Mouse (Mus musculus): Measurements from ENCODE around the gene Cryl1.
A peak's percentile ranks its signal among the peaks of the same experiment; 100 is the strongest.

The Cryl1 gene

DNA sequence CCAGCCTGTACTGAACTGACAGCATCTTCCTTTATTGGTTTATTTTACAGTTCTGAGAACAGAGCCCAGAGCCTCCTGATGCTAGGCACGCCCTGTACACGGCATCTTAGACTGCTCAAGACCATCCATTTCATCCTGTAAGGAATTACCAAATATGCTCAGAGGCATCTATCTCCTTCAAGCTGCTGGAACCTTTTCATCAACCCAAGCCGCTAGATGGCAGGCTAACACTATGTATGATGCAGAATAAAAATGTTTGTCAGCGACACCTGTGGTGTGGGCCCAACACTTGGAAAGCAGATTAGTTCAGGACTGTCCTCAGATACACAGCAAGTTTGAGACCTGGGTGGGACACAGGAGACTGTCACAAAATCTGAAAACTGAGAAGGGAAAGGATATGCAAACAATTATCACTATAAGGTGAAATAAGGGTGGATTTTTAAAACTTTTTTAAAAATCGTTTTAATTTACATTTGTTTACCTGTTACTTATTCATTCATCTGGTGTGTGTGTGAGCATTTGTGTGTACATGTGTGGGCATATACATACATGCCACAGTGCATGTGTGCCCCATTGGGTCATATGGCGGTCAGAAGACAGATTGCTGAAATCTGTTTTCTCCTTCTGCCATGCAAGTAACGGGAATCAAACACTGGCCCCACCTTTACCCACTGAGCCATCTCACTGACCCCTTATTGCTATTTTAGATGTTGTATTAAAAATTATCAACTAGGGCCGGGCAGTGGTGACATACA is 25.8 kb downstream of the Cryl1 start:
- DNase-seq, result peak; percentile 18 to 68

DNA sequence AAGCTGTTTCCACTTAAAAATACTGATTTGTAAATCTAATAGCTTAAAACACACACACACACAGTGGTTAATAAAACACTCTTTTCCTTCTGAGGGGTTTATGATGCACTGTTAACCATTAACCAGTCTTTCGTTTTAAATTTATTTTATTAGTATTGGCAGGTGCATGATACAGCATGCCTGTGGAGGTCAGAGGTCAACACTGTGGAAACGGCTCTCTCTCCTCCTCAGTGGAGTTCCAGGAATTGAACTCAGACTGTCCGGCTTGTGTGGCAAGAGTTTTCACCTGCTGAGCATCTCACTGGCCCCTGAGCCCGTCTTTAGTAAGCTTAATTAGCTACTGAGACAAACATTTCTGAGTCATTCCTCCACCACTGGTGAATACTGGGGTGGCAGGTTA is 31.0 kb downstream of the Cryl1 start:
- no peak for DNase-seq

DNA sequence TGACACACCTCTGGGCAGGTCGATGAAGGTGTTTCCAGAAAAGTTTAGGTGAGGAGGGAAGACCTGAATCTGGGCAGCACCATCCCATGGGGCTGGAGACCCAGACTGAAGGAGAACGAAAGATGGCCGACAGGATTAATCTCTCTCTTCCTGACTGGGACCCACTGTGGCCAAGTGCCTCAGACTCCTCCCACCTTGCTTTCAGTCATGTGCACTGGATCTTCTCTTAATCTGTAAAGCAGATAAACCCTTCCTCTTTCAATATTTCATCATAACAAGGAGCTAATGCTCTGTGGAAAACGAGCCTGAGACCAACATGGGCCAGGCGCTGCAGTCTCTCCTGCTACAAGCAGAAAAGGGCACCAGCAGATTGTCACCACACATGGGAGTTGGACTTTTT is 31.6 kb downstream of the Cryl1 start:
- DNase-seq, result no peak

DNA sequence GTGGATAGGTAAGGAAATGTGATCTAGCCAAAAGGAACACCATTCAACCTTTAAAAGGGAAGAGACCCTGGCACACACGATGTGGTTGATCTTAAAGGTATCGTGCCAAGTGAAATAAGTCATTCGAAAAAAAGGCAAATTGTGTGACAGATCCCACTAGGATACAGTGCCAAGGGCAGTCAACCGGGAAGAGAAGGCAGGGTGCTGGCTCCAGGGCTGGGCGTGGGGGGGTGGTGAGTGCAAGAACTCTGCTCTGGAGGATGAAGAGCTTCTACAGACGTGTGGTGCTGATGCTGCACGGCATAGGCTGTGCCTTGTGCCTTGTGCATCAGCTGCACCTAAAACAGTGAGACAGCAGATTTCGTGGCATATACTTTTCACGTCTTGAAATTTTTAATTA is 33.0 kb downstream of the Cryl1 start:
- DNase-seq, result no peak

DNA sequence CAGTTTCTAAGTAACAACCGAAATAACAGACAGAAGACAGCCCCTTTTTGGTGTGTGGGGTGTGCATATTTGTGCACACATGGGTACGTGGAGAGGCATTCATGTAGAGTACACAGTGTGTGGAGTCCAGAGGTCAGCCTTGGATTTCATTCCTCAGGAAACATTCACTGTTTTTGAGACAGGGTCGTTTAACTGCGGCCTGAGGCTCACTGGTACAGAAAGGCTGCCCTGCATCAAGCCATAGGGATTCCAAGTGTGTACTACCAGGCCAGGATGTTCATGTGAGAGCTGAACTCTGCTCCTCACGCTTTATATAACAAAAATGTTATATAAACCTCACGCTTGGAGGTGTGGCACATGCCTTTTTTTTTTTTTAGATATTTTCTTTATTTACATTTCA is 34.5 kb downstream of the Cryl1 start:
- no peak for DNase-seq

DNA sequence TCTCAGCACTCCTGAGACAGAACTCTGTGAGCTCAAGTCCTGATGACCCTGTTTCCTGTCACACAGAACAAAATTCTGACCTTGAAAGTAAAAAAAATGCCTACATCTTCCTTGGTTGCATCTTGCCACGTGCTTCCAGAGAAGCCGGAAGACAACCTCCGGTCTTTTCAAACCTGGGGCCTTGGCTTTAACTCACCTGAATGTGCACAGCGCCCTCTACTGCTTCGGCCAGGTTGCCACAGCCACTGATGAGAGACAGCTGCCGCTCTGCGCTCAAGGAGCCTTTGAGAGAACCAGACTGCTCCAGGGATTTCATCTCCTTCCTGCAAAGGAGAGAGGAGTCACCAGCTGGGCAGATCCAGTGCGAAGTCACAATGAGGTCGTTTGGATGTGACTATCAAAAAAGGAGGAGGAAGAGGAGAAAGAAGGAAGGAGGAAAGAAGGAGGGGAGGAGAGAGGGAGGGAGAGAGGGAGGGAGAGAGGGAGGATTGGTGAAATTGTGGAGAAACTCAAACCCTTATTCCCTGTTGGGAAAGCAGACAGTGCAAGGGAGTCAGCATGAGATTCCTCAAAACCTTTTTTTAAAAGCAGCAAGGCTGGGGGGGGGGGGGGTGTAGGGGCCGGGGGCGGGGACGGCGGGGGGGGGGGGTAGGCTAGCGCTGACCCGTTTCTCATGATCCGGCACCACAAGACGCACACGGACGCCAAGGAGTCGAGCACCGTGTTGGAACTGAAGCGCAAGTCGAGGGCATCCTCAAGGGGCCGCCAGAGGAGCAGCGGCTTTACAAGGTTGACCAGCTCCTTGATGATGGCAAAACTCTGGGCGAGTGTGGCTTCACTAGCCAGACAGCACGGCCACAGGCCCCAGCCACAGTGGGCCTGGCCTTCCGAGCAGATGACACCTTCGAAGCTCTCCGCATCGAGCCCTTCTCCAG is 35.3 kb downstream of the Cryl1 start:
- DNase-seq, result peak; percentile 9 to 43

DNA sequence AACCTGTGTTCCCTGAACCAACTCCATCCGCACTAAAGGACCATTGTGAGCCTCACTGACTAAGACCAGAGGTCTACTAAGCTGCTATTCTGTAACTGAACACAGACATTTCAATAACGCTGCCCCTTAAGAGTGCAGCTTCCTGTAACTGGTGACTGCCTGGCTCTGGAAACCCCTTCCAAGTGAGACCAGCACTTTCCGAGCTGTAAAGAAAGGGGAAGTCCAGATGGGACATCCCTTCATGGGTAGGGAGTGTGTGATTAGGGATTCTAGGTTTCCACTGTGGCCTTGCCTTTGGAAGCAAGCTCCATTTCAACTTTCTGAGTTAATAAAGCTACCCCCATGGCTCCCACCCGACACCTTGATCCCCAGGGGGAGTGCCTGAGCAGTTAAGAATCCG is 41.3 kb downstream of the Cryl1 start:
- no peak for DNase-seq

DNA sequence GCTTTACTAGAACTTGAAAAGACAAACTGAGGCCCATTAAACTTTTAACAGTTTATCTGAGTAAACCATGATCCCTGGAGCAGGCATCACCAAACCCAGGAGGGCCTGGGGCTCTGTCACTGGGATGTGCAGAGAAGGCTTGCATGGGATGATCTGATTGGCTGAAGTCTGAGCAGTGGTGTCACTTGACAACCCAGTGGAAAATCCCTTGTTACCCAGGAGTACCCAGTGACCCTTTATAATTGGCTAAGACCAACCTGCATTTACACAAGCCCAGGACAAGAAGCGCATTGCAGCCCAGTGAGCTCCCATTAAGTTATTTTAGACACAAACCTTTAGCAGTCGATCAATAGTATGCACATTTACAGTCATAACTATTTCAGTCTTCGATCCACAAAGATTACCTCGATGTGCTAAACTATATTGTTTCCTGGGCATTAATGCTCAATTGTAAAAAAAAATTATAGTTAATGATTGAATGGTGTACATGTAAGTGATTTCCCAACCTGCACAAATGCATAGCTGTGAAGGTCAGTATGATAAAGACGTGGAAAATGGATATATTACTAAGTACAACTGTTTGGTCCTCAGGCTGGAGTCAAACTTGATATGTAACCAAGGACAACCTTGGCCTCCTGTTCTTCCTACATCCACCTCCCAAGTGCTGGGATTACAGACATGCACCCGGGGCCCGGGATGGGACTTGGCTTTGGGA is 46.7 kb downstream of the Cryl1 start:
- no peak for DNase-seq

DNA sequence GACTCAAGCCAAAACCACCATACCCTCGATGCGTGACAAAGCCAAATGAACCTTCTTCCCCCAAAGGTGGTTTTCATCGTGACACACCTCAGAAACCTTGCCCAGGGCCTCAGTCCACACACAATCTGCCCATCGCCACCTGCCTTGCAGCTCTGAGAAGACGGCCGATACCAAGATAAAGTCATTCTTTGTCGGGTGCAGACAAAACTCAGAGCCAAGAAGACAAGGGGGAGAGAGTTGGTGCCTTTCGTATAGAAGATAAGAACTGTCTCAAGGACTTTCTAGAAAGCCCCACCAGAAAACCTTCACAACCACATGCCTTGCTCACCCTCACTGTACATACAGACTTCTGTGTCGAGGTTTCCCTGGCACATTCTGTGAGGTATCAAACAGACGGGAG is 48.4 kb downstream of the Cryl1 start:
- DNase-seq, result no peak

DNA sequence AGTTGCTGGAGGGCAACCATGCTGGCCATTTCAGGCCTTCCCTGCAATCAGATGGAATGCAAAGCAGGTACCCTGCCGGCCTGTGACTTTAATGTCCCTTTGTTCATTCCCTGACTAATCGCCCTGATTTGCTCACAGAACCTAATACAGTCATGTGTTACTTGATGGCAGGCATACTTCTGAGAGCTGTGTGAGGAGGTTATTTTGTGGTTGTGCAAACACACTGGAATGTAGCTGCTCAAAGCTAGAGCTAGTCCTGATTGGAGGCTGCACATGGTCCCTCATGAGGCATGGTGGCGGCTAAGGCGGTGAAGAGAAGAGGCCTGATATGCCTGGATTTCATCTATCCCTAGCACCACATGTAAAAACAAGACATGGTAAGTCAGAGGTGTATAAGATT is 50.2 kb downstream of the Cryl1 start:
- DNase-seq, result no peak

DNA sequence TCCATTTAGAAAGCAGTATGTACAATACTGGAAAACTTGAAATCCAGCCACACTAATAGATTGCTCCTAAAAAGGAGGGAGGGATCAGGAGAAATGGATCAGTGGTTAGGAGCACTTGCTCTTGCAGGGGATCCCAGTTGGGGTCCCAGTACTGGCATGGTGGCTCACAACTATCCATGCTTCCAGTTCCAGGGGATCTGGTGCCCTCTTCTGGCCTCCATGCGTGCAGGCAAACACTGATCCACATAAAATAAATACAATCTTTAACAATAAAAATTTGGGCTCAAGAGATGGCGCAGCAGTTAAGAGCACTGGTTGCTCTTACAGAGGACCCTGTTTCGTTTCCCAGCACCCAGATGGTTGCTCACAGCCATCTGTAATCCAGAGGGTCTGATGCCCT is 52.2 kb downstream of the Cryl1 start:
- no peak for DNase-seq

DNA sequence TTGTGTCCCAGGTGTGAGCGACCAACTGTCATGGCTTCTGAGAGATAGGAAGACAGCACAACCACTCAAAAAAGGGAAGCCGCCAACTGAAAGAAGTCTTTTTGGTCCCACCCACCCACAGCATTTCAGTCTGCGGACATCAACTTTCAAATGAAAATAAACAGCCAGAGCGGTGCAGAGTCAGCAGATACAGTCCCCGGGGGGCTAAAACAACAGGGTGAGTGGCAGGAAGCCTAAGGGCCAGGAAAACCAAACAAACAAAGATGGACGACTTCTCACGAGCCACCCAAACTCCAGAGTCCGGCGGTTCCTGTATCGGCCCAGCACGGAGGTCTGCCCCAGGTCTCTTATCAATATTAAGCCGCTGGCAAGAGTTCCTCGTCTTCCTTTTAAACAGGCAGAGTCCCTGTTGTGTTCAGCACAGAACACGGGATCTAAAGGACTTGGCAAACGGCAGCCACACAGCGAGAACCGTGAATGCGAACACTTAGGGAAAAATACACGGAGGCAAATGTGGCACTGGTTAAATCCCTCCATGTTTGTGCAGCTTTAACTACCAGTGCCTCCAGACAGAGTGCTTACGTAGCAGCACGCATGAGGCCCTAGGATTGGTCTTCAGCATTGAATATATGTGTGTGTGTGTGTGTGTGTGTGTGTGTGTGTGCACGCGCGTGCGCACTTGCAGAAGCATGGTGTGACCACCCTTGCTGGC is 53.4 kb downstream of the Cryl1 start:
- DNase-seq, result no peak

DNA sequence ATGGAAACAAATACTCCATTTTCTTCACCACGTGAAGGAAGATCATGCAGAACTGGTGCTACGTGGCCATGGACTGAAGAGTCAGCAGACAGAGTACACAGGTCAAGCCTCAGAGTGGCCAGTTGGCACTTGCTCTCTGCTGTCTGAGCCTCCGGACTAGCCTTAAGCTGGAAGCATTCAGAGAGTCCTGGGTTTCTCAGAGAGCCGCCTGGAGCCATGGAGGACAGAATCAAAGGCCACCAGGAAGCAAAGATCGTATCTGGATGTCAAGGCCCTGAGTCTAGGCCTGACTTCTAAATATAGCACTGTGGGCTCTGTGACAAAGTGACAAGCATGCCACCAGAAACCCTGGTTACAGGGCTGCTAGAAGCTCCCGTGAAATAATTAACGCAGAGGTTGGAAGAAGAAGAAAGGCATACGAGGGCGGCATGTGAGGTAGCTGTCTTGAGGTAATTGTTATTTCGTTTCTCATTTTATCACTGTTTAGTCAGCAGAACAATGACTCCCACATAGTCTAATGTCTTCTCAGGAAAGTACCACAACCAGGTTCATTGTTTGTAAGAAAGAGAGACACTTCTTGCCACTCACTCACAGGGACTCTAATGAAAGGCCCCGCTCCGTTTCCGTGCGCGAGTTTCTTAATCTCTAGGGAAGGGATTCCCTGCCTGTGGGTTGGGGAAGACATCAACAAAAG is 55.1 kb downstream of the Cryl1 start:
- DNase-seq, result no peak

DNA sequence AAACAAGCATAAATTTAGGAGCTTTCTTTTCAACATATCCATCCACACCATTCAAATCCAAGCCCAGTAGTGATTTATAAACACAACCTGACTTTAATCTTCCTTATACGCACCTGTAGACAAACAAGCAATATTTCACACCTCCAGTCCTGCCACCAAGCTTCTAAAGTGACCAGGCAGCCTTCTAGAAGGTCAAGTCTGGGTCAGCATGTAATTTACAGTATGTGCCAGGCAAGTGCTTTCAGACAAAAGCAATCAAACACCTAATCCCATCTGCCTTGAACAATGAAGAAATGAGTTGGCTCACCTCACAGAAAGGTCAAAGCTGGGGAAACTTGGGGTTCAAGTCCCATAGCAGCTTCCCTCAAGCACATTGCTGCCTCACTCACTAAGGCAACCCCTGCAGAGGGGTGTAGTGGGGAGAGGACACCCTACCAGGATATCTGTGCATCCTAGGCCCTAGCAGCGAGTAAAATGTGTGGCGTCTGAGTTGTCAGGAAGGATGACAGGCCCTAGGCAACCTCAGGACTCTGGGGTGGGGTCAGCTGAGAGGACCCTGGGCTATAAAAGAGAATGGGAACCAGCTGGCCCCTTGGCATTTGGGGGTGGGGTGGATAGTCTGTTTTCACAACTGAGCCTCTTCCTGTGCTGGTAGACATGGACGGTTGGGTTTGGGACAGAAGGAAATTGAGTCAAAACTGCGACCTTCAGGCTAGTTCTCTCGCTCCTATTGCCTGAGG is 55.8 kb downstream of the Cryl1 start:
- no peak for DNase-seq

DNA sequence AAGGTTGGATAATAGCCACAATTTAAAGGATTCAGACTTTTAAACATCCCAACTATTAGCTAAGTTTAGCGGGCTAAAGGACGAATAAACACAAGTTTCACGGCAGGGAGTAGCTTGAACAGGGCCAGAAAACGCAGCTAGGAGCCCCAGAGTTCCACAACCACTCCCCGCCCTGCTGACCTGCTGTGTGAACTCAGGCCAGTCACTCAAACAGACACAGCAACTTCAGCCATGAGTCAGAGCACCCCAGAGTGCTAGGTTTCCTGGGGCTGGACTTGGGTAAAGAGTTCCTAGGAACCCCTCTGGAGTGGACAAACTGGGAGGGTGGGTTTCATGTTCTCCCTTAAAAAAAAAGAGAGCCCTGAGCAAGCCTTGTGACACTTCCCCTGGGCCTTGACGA is 59.7 kb downstream of the Cryl1 start:
- no peak for DNase-seq

DNA sequence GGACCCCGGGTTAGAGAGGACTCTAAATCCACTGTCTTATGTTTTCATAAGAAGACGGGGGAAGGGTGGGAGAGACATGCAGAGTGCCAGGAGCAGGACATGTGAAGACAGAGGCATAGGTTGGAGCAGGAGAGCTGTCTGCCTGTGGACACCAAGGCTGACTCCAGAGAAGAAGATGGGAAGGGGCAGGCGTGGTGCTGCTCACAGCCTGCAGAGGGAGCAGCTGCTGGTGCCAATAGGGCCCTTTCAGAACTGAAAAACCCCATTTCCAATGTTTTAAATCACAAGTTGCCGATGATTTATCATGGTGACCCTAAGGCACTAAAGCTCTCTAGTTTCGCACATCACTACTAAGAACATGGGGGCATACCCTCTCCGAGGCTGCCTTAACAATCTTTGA is 63.5 kb downstream of the Cryl1 start:
- no peak for DNase-seq

DNA sequence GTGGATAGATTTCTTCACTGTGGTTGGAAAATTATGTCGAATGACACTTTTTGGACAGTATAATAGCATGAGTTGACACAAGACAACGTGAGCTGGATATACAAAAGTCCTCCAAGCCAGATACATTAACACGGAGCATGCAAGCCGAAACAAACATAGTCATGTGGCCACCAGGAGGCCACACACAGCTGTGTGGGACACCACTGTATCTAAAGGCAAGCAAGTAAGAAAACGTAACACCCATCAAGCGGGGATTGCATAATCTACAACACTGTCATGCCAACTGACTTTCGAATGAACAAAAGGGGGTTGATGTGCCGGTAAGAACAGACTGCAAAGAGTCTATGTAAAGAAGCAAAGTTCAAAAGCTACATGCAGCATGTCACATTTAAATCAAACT is 65.8 kb downstream of the Cryl1 start:
- DNase-seq, result no peak

DNA sequence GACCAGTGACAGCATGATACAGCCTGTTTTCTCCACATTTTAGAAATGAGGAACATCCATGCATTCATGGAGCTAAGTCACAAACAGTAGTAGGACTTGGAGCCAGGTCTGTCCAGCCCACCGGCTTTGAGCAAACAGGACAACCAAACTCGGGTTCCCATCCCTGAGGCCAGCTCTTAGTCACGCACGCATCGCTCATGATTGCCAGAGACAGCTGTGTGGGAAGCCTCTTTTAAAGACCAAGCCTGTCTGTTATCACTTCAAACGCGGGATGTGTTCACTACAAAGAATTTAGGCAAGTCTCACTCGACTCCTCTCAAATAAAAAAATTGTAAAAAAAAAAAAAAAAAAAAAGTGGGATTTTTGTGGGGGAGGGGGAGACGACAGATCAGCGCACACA is 67.2 kb downstream of the Cryl1 start:
- DNase-seq, result no peak

DNA sequence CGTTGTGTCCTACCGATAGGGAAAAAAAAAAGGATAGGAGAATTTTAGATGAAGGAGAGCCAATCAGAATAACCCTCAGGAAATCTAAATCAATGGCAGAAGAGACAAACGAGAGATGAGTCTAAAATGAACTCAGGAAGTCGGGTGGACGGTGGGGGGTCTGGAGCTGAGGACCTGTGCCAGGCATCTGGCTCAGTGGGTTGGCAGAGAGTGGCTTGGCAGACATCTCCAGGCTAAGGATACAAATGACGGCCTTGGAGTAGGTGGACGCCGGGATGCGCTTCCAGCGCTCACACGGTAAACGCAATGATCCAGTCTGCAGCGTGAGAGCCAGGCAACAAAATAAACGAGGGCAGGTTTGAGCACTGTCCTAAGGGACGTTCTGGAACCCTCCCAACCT is 68.7 kb downstream of the Cryl1 start:
- no peak for DNase-seq

DNA sequence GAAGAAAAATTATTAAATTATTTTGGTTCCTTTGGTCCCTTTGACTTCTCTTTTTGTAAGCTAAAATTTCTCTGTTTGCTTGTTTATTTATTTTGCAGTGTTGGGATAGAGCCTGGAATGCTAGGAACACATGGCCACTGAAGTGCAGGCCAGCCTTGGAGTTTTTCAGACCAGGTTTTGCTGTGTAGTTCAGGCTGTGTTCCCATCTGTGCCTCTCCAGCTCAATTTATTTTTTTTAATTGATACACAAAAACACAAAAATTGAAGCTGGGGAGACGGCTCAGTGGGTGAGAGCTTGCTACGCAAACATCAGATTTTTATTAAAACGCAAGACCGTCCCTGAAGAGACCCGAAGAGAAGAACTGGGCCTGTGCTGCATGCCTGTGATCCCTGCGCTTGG is 71.6 kb downstream of the Cryl1 start:
- DNase-seq, result no peak

DNA sequence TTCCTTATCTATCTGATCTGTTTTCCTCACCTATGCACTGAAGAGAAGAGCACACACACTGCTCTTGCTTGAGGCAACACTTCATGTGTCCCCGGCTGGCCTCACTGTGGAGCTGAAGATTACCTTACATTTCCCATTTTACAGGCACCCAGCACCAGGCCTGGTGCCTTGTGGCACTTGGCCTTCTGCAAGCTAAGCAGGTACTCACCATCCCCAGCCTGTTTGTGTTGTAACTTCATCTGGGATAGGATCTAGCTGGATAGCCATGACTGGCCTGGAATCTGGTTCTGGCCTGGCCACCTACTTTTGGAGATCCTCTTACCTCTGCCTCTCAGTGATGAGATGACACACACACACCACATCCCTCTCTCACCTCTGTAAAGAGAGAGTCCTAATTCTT is 79.5 kb downstream of the Cryl1 start:
- no peak for DNase-seq

Measured in spleen, adult 18-20 months (tissue).